ENCODE assay signal across 8 mouse cellular contexts in genomic region chr3:133310809-133311179, GRCm38 (mm10). TPM values are rescaled to one million over a fixed set of nuclear protein-coding genes. Genes with fewer than 3 reads are reported as not detected.
DNase-seq lines count a peak whose midpoint lies in the region; ATAC-seq lines count a peak whose summit lies in the region.

No protein-coding gene starts in this region.

- H3K4me2 ChIP-seq in embryonic facial prominence, embryonic 15.5 days (replicated peaks), result peak overlapping the region; percentile 60
- H3K4me2 ChIP-seq in limb, embryonic 13.5 days (replicated peaks), result peak overlapping the region; percentile 64
- H3K4me2 ChIP-seq in stomach, embryonic 14.5 days (replicated peaks; ENCODE audit: low read depth, low read length), result peak overlapping the region; percentile 62

- no peaks in the 10 kb centered on the region for H3K27me3 ChIP-seq in embryonic facial prominence, embryonic 15.5 days
- no peaks in the 10 kb centered on the region for H3K27me3 ChIP-seq in limb, embryonic 13.5 days
- no peaks in the 10 kb centered on the region for H3K27me3 ChIP-seq in stomach, embryonic 14.5 days (ENCODE audit: control insufficient read depth, insufficient read depth, low read length)

- H3K27ac ChIP-seq in embryonic facial prominence, embryonic 15.5 days (replicated peaks), result peak overlapping the region; percentile 98
- peak overlapping the region; percentile 99 for H3K27ac ChIP-seq in limb, embryonic 13.5 days
- peak overlapping the region; percentile 97 for H3K27ac ChIP-seq in stomach, embryonic 14.5 days (ENCODE audit: low read length)

- H3K4me1 ChIP-seq in embryonic facial prominence, embryonic 15.5 days, result 0 out of 2 replicates have a peak, but pooled peaks cover 7% of the 10 kb centered on the region
- H3K4me1 ChIP-seq in limb, embryonic 13.5 days, result peaks cover 8% of the 10 kb centered on the region; the same call in 1 of the 2 replicates
- H3K4me1 ChIP-seq in stomach, embryonic 14.5 days (ENCODE audit: control insufficient read depth, insufficient read depth, low read length), result no peaks in the 10 kb centered on the region

- no peak for ATAC-seq in embryonic facial prominence, embryonic 15.5 days (ENCODE audit: insufficient number of reproducible peaks, low FRiP score, low TSS enrichment, low read depth)
- ATAC-seq in limb, embryonic 13.5 days (ENCODE audit: low FRiP score, low read depth), result peak; percentile 12; the same call in 1 of the 2 replicates
- ATAC-seq in stomach, embryonic 14.5 days (ENCODE audit: insufficient number of reproducible peaks, insufficient read depth, low FRiP score, low read depth), result no peak

- no peaks in the 10 kb centered on the region for H3K36me3 ChIP-seq in embryonic facial prominence, embryonic 15.5 days
- peaks cover 7% of the 10 kb centered on the region for H3K36me3 ChIP-seq in limb, embryonic 13.5 days
- no peaks in the 10 kb centered on the region for H3K36me3 ChIP-seq in stomach, embryonic 14.5 days (ENCODE audit: control insufficient read depth, insufficient read depth, low read length)

- peak overlapping the region; percentile 81 for H3K4me3 ChIP-seq in embryonic facial prominence, embryonic 15.5 days (replicated peaks)
- peak overlapping the region; percentile 74 for H3K4me3 ChIP-seq in limb, embryonic 13.5 days
- peak overlapping the region; percentile 59 for H3K4me3 ChIP-seq in stomach, embryonic 14.5 days (ENCODE audit: low read depth, low read length)

- peak; percentile 10 for DNase-seq in gastrocnemius, adult 18-20 months (ENCODE audit: low spot score)
- DNase-seq in gastrocnemius, adult 8-10 months (ENCODE audit: low spot score in 2 of 2), result no peak
- peak; percentile 64 for DNase-seq in 3T3-L1 (ENCODE audit: low read depth, low spot score)
- DNase-seq in right cerebral cortex, postnatal 4 days, result no peak
- no peak for DNase-seq in retina, postnatal 1 day

- 22% methylated on average over 14 of the region's 14 CpGs for WGBS in embryonic facial prominence, embryonic 15.5 days
- WGBS in limb, embryonic 13.5 days, result 19% methylated on average over 14 of the region's 14 CpGs
- 24% methylated on average over 14 of the region's 14 CpGs for WGBS in stomach, embryonic 14.5 days

- H3K9me3 ChIP-seq in embryonic facial prominence, embryonic 15.5 days (replicated peaks), result no peaks in the 10 kb centered on the region
- peaks cover 13% of the 10 kb centered on the region for H3K9me3 ChIP-seq in limb, embryonic 13.5 days
- peaks cover 9% of the 10 kb centered on the region; the same call in 1 of the 2 replicates for H3K9me3 ChIP-seq in stomach, embryonic 14.5 days (ENCODE audit: control insufficient read depth, low read depth, low read length)

- peak overlapping the region; percentile 47 for H3K9ac ChIP-seq in embryonic facial prominence, embryonic 15.5 days
- H3K9ac ChIP-seq in limb, embryonic 13.5 days, result peak overlapping the region; percentile 94
- peak overlapping the region; percentile 92 for H3K9ac ChIP-seq in stomach, embryonic 14.5 days (replicated peaks; ENCODE audit: low read depth, low read length)

RNA-seq across cellular contexts. Expression of gene Ppa2, which starts 0.9 kb away (rescaled TPM):
- total RNA-seq in gastrocnemius, adult 18-20 months (2021), result 10 to 100 TPM; 51.3 to 55.5 TPM
- 10 to 100 TPM; 46.1 to 54.6 (median 49.8) TPM for total RNA-seq in gastrocnemius, adult 8-10 months (2022)
- polyA plus RNA-seq in embryonic facial prominence, embryonic 15.5 days (2015; fragmentation: Nextera tagmentation; extraction: Ambion mirVana), result 74.8 and 79.6 TPM in 2 replicates
- 84.0 and 86.6 TPM in 2 replicates for polyA plus RNA-seq in limb, embryonic 13.5 days (2015; fragmentation: Nextera tagmentation; extraction: Ambion mirVana)
- 91.7 and 96.1 TPM in 2 replicates for polyA plus RNA-seq in stomach, embryonic 14.5 days (2014; fragmentation: Nextera tagmentation; extraction: Ambion mirVana)

Comparison
In these comparisons a context has a peak if more than half of its experiments do, and no peak if none do; other contexts are left out.
1. DNase-seq: peak in gastrocnemius, adult 18-20 months (single experiment) and 3T3-L1 (single experiment); none in gastrocnemius, adult 8-10 months (0 of 2), right cerebral cortex, postnatal 4 days (single experiment) and retina, postnatal 1 day (single experiment).
2. Peak in every context shown above with its lines, with median percentiles within 50 percentile points of each other: H3K27ac ChIP-seq, H3K4me2 ChIP-seq, H3K4me3 ChIP-seq and H3K9ac ChIP-seq.